In genomic region chr8:78064161-78064560, GRCm38 (mm10) we compare ENCODE assay signal across 8 mouse cellular contexts.
DNase-seq lines count a peak whose midpoint lies in the region; ATAC-seq and TF ChIP-seq lines count a peak whose summit lies in the region.

No protein-coding gene starts in this region.

- H3K36me3 ChIP-seq in heart, embryonic 14.5 days (ENCODE audit: control insufficient read depth, insufficient read depth, low read length) = no peaks in the 10 kb centered on the region
- H3K36me3 ChIP-seq in embryonic facial prominence, embryonic 12.5 days = no peaks in the 10 kb centered on the region
- H3K36me3 ChIP-seq in hindbrain, postnatal 0 days (ENCODE audit: insufficient read depth, low read length) = no peaks in the 10 kb centered on the region
- H3K36me3 ChIP-seq in midbrain, embryonic 15.5 days (replicated peaks) = no peaks in the 10 kb centered on the region

- ATAC-seq in heart, embryonic 14.5 days (ENCODE audit: insufficient number of reproducible peaks, insufficient read depth, low FRiP score, low read depth) = no peak
- ATAC-seq in embryonic facial prominence, embryonic 12.5 days (ENCODE audit: insufficient number of reproducible peaks, insufficient read depth, low FRiP score, low TSS enrichment) = no peak
- ATAC-seq in hindbrain, postnatal 0 days = no peak
- no peak; the same call in 1 of the 2 replicates for ATAC-seq in midbrain, embryonic 15.5 days (replicated peaks)

- no peak for DNase-seq in heart, postnatal 10 days
- no peak for DNase-seq in hindbrain, postnatal 0 days (ENCODE audit: low spot score)
- no peak for DNase-seq in cerebellum, postnatal 4 days (ENCODE audit: low spot score in 2 of 2)
- no peak for DNase-seq in kidney, postnatal 14 days
- no peak for DNase-seq in thymus, postnatal 0 days (ENCODE audit: low spot score)

- peaks cover 11% of the 10 kb centered on the region; the same call in 1 of the 2 replicates for H3K27me3 ChIP-seq in heart, embryonic 14.5 days (ENCODE audit: control insufficient read depth, insufficient read depth, low read length)
- peaks cover 7% of the 10 kb centered on the region; the same call in 1 of the 2 replicates for H3K27me3 ChIP-seq in embryonic facial prominence, embryonic 12.5 days
- no peaks in the 10 kb centered on the region for H3K27me3 ChIP-seq in hindbrain, postnatal 0 days (ENCODE audit: insufficient read depth, low read length)
- 0 out of 2 replicates have a peak, but pooled peaks cover 3% of the 10 kb centered on the region for H3K27me3 ChIP-seq in midbrain, embryonic 15.5 days (replicated peaks)

- H3K4me2 ChIP-seq in heart, embryonic 14.5 days (ENCODE audit: low read length) = peak overlapping the region; percentile 92
- peak overlapping the region; percentile 50 for H3K4me2 ChIP-seq in embryonic facial prominence, embryonic 12.5 days (replicated peaks)
- peak overlapping the region; percentile 66 for H3K4me2 ChIP-seq in hindbrain, postnatal 0 days (ENCODE audit: low read depth, low read length)
- H3K4me2 ChIP-seq in midbrain, embryonic 15.5 days = peak overlapping the region; percentile 54

- H3K27ac ChIP-seq in heart, embryonic 14.5 days (replicated peaks in 1 of 2; ENCODE audit: control insufficient read depth in 1 of 2, insufficient read depth in 1 of 2, low read depth in 2 of 2, low read length in 2 of 2) = no peak overlapping the region
- H3K27ac ChIP-seq in embryonic facial prominence, embryonic 12.5 days = no peak overlapping the region
- H3K27ac ChIP-seq in hindbrain, postnatal 0 days = no peak overlapping the region
- no peak overlapping the region for H3K27ac ChIP-seq in midbrain, embryonic 15.5 days

- TF ChIP-seq CTCF in hindbrain, postnatal 0 days (IDR thresholded peaks at IDR 0.05; ENCODE audit: low read depth) = no peak

- intact Hi-C loops in heart, postnatal 10 days (cut with DNase I) = loop anchor here (5.0 to 10.0 kb wide), 4 partner anchors 173 to 1521 kb away; partner anchors contain the start of gene Mmaa

- no peaks in the 10 kb centered on the region for H3K4me1 ChIP-seq in heart, embryonic 14.5 days (ENCODE audit: control insufficient read depth in 2 of 2, insufficient read depth in 2 of 2, low read length in 2 of 2)
- H3K4me1 ChIP-seq in embryonic facial prominence, embryonic 12.5 days = peaks cover 6% of the 10 kb centered on the region; the same call in 1 of the 2 replicates
- 0 out of 2 replicates have a peak, but pooled peaks cover 5% of the 10 kb centered on the region for H3K4me1 ChIP-seq in hindbrain, postnatal 0 days (ENCODE audit: insufficient read depth, low read length)
- H3K4me1 ChIP-seq in midbrain, embryonic 15.5 days = peaks cover 8% of the 10 kb centered on the region

- 31% methylated on average over 13 of the region's 13 CpGs for WGBS in heart, embryonic 14.5 days
- WGBS in embryonic facial prominence, embryonic 12.5 days = 42% methylated on average over 13 of the region's 13 CpGs
- 37% methylated on average over 13 of the region's 13 CpGs for WGBS in hindbrain, postnatal 0 days
- WGBS in midbrain, embryonic 15.5 days = 31% methylated on average over 13 of the region's 13 CpGs

- peak overlapping the region; percentile 49 for H3K9ac ChIP-seq in heart, embryonic 14.5 days (ENCODE audit: low read length)
- H3K9ac ChIP-seq in embryonic facial prominence, embryonic 12.5 days = no peak overlapping the region
- peak overlapping the region; percentile 44 for H3K9ac ChIP-seq in hindbrain, postnatal 0 days (replicated peaks; ENCODE audit: low read length)
- H3K9ac ChIP-seq in midbrain, embryonic 15.5 days = no peak overlapping the region

- H3K4me3 ChIP-seq in heart, embryonic 14.5 days (ENCODE audit: control insufficient read depth in 1 of 2, insufficient read depth in 1 of 2, low read depth in 1 of 2, low read length in 2 of 2) = peak overlapping the region; percentile 33 to 37; a peak in 3 of 4 replicates
- H3K4me3 ChIP-seq in embryonic facial prominence, embryonic 12.5 days = peak overlapping the region; percentile 22; the same call in 1 of the 2 replicates
- H3K4me3 ChIP-seq in hindbrain, postnatal 0 days (ENCODE audit: low read length) = peak overlapping the region; percentile 28
- peak overlapping the region; percentile 29 for H3K4me3 ChIP-seq in midbrain, embryonic 15.5 days

- H3K9me3 ChIP-seq in heart, embryonic 14.5 days (ENCODE audit: control insufficient read depth, low read length) = no peaks in the 10 kb centered on the region
- H3K9me3 ChIP-seq in embryonic facial prominence, embryonic 12.5 days = no peaks in the 10 kb centered on the region
- H3K9me3 ChIP-seq in hindbrain, postnatal 0 days (ENCODE audit: low read length) = no peaks in the 10 kb centered on the region
- H3K9me3 ChIP-seq in midbrain, embryonic 15.5 days = no peaks in the 10 kb centered on the region

Comparison
In these comparisons a context has a peak if more than half of its experiments do, and no peak if none do; other contexts are left out.
1. H3K9ac ChIP-seq: peak in heart, embryonic 14.5 days (single experiment) and hindbrain, postnatal 0 days (single experiment); none in embryonic facial prominence, embryonic 12.5 days (single experiment) and midbrain, embryonic 15.5 days (single experiment).
2. Peak in every context shown above with its lines, with median percentiles within 50 percentile points of each other: H3K4me2 ChIP-seq and H3K4me3 ChIP-seq.